Mouse (Mus musculus) heart, embryonic 11.5 days (tissue): ENCODE measurements around the gene Acp5. TPM values are rescaled to one million over a fixed set of nuclear protein-coding genes. Genes with fewer than 3 reads are reported as not detected.

ENCODE experiments used
- ATAC-seq: fragments of 200-750 bp; cut with Nextera tagmentation; replicated peaks from 2 replicates; pipeline ENCODE4 v1.8.0; 2017; ENCODE audit warnings: moderate library complexity; ENCODE audit not compliant: insufficient number of reproducible peaks, low FRiP score, low TSS enrichment
- H3K27ac ChIP-seq: fragments of 300-500 bp; sonication (generic); 2 replicates; pipeline ENCODE4 v1.5.1; 2014; ENCODE audit warnings: mild to moderate bottlenecking, low read depth, low read length
- H3K27me3 ChIP-seq: fragments of 300-500 bp; sonication (generic); 2 replicates; pipeline ENCODE4 v1.6.1; 2014; ENCODE audit warnings: mild to moderate bottlenecking, low read length, mixed read lengths; ENCODE audit not compliant: control insufficient read depth, insufficient read depth
- H3K36me3 ChIP-seq: fragments of 300-500 bp; sonication (generic); 2 replicates; pipeline ENCODE4 v1.6.1; 2014; ENCODE audit warnings: mild to moderate bottlenecking, low read length, moderate library complexity, mixed read lengths; ENCODE audit not compliant: control insufficient read depth, insufficient read depth
- H3K4me1 ChIP-seq: fragments of 300-500 bp; sonication (generic); 2 replicates; pipeline ENCODE4 v1.6.1; 2014; ENCODE audit warnings: low read length; ENCODE audit not compliant: control insufficient read depth, insufficient read depth
- H3K4me2 ChIP-seq: fragments of 300-500 bp; sonication (generic); 2 replicates; pipeline ENCODE4 v1.6.1; 2014; ENCODE audit warnings: mild to moderate bottlenecking, moderate library complexity
- H3K4me3 ChIP-seq: fragments of 300-500 bp; sonication (generic); 2 replicates; pipeline ENCODE4 v1.5.1; 2014; ENCODE audit warnings: low read depth, low read length
- H3K9ac ChIP-seq: fragments of 300-500 bp; sonication (generic); 2 replicates; pipeline ENCODE4 v1.6.1; 2014; ENCODE audit warnings: mild to moderate bottlenecking, low read depth, low read length, moderate library complexity
- H3K9me3 ChIP-seq: fragments of 300-500 bp; sonication (generic); replicated peaks from 2 replicates; pipeline ENCODE4 v1.6.1; 2016; ENCODE audit warnings: low read length; ENCODE audit not compliant: control insufficient read depth
- WGBS: fragments of 180-500 bp; shearing (Covaris S2); extraction: QIAGEN DNeasy Blood & Tissue Kit; methylation state at CpG from one replicate; pipeline ENCODE4 v1.1.7; 2014; ENCODE audit not compliant: insufficient replicate concordance; 5-methylcytosine and 5-hydroxymethylcytosine counted together
- polyA plus RNA-seq: library from polyadenylated mRNA; unstranded; fragments of >200 nt; fragmentation: Nextera tagmentation; extraction: Ambion mirVana; gene quantifications from 2 replicates; pipeline ENCODE4 v1.2.1, GENCODE M21; 2014

Gene Acp5
- polyA plus RNA-seq, 1 experiment from 2014 or later: 68.9 TPM

DNA sequence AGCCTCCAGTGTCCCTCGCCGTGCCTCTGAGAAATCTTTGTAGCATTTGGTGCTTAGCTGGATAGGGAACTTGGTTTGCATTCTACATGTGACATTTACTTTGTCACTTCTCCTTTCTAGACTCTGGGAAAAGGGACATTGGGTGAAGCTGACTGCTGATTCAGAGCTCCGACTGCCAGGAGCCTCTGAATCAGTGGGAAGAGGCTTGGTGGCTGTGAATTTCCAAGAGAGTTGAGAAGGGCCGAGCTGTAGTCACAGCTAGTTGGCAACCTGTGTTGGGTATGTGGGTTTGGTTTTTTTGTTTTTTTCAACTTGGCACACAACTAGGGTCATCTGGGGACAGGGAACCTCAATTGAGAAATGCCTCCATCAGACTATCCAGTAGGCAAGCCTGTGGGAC is 16.0 kb downstream of the Acp5 start:
- Histone ChIP-seq H3K4me2 (no peak overlapping the region), H3K27me3 (no peaks in the 10 kb centered on the region), H3K27ac (no peak overlapping the region), H3K9me3 (no peaks in the 10 kb centered on the region), H3K4me1 (peaks cover 10% of the 10 kb centered on the region), H3K36me3 (no peaks in the 10 kb centered on the region), H3K9ac (no peak overlapping the region), H3K4me3 (no peak overlapping the region)
- no peak for ATAC-seq
- WGBS: 88% methylated on average over 4 of the region's 4 CpGs

- no peaks in the 10 kb centered on the region for H3K9me3 ChIP-seq
- peak overlapping the region; percentile 90; the same call in 1 of the 2 replicates for H3K4me3 ChIP-seq
- peaks cover 10% of the 10 kb centered on the region for H3K4me1 ChIP-seq
- no peaks in the 10 kb centered on the region for H3K27me3 ChIP-seq
- no peak overlapping the region for H3K27ac ChIP-seq
- peaks cover 7% of the 10 kb centered on the region; the same call in 1 of the 2 replicates for H3K36me3 ChIP-seq
- ATAC-seq: no peak
- 37% methylated on average over 10 of the region's 10 CpGs for WGBS
- H3K4me2 ChIP-seq: peak overlapping the region; percentile 91
- peak overlapping the region; percentile 89 for H3K9ac ChIP-seq
Observed at GRCm38 (mm10) chr9:22117754-22118456, 17.6 kb downstream of the Acp5 start.

DNA sequence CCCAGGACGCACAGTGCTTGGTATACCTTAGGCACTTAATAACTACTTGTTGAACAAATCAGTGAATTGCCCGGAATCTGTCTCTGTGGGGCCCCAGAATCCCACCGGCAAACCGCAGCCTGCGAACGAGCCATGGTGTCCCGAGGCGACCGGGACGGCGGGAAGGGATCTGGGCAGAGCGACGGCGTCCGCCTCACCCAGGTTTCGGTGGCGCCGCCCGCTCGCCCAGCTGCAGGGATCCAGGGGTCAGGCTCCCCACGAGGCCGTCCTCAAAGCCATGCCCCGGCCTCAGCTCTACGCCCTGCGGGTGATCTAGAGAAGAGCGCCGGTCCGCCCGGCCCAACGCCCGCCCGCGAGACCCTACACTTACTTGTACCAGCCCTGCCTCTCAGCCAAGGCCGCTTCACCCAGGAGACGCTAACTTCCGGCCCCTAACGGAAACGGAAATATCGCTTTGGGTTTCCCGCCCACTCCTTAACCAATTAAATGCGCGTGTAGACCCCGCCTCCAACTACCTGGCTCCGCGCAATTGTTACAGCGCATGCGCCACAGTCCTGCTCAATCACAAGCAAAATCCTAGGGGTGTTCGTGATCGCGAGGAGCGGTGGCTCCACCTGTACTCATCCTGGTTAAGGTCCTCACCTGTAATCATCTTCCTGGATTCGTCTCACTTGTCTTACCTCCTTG is 18.6 kb downstream of the Acp5 start, which contains the start of gene Elof1:
TSS of gene Elof1 (minus strand) at position 433 of the 687 bp plus-strand sequence.
- Histone ChIP-seq H3K4me3 (peak within 1 kb of the TSS; percentile 90), H3K9ac (peak within 1 kb of the TSS; percentile 89), H3K27ac (peak within 1 kb of the TSS; percentile 64), H3K4me1 (peaks cover 10% of the 10 kb centered on the region), H3K9me3 (no peaks in the 10 kb centered on the region), H3K27me3 (no peaks in the 10 kb centered on the region), H3K36me3 (peaks cover 14% of the 10 kb centered on the region), H3K4me2 (peak within 1 kb of the TSS; percentile 91)
- ATAC-seq: peak; percentile 86
- under 1% methylated on average over 52 of the region's 52 CpGs for WGBS

DNA sequence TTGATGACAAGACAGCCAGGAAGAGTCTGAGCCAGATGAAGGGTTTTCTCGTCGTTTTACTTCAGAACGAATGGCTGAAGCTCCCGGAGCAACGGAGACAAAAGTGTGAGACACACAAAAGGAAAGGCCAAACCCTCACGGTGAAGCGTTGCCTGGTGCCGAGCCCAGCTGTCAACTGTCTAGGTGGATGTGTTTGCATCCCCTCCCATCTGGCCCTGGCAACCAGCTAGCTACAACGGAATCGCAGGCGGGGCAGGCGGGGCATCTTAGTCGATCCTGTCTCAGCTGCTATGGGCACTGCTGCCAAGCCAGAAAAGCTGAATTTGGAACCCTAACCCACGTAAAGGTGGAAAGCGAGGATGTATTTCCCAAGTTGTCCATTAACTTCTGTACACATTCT is 19.4 kb downstream of the Acp5 start:
- Histone ChIP-seq H3K4me3 (peak overlapping the region; percentile 90), H3K4me1 (peaks cover 10% of the 10 kb centered on the region), H3K36me3 (peaks cover 14% of the 10 kb centered on the region), H3K27me3 (no peaks in the 10 kb centered on the region), H3K27ac (no peak overlapping the region), H3K4me2 (peak overlapping the region; percentile 91), H3K9me3 (no peaks in the 10 kb centered on the region), H3K9ac (peak overlapping the region; percentile 89)
- ATAC-seq: no peak
- WGBS: 32% methylated on average over 15 of the region's 15 CpGs

DNA sequence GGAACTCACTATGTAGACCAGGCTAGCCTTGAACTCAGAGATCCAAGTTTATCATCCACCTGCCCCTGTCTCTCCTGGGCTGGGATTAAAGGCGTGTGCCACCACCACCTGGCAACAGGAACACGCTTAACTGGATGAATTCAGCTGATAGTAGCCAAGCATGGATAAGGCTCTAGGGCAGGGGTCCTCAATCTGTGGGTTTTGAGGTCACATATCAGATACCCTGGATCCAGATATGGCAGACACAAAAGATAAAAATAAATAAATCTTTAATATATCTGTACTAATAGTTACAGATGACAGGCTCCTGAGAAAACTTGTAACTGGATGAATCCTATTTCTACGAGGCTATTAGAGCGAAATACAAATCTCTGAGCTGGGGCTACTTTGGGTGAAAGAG is 19.9 kb downstream of the Acp5 start:
- H3K9ac ChIP-seq: no peak overlapping the region; the same call in 1 of the 2 replicates
- H3K4me1 ChIP-seq: peaks cover 10% of the 10 kb centered on the region
- H3K4me2 ChIP-seq: peak overlapping the region; percentile 91
- peak overlapping the region; percentile 90; the same call in 1 of the 2 replicates for H3K4me3 ChIP-seq
- H3K27me3 ChIP-seq: no peaks in the 10 kb centered on the region
- WGBS: 88% methylated on average over 4 of the region's 4 CpGs
- ATAC-seq: no peak
- peaks cover 14% of the 10 kb centered on the region for H3K36me3 ChIP-seq
- no peaks in the 10 kb centered on the region for H3K9me3 ChIP-seq
- no peak overlapping the region for H3K27ac ChIP-seq

DNA sequence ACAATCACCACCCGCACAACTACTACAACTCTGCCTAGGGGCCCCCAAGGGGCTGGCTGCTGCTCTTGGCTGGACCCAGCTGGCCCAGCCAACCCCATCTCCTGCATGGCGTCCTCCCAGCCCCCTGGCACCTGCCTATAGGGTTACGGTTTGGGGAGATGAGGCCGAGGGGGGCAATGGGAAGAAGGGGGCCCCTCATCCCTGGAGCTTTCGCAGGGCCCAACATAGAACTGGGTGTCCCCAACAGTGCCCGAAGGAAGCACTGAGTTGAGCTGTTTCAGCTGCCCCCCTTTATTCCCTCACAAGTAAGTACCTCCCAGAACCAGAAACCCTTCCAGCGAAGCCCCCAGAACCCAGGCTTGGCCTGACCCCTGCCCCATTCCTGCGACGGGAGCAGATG is 27.3 kb downstream of the Acp5 start:
- no peak for ATAC-seq
- peaks cover 28% of the 10 kb centered on the region for H3K36me3 ChIP-seq
- no peak overlapping the region for H3K27ac ChIP-seq
- no peak overlapping the region for H3K4me3 ChIP-seq
- no peaks in the 10 kb centered on the region for H3K4me1 ChIP-seq
- H3K9me3 ChIP-seq: no peaks in the 10 kb centered on the region
- 85% methylated on average over 9 of the region's 9 CpGs for WGBS
- H3K9ac ChIP-seq: no peak overlapping the region
- no peaks in the 10 kb centered on the region for H3K27me3 ChIP-seq
- H3K4me2 ChIP-seq: no peak overlapping the region

- Histone ChIP-seq H3K9ac (peak overlapping the region; percentile 56), H3K9me3 (no peaks in the 10 kb centered on the region), H3K4me1 (peaks cover 11% of the 10 kb centered on the region; the same call in 1 of the 2 replicates), H3K27ac (peak overlapping the region; percentile 83), H3K27me3 (peaks cover 9% of the 10 kb centered on the region; the same call in 1 of the 2 replicates), H3K4me3 (peak overlapping the region; percentile 35), H3K36me3 (0 out of 2 replicates have a peak, but pooled peaks cover 2% of the 10 kb centered on the region), H3K4me2 (peak overlapping the region; percentile 65)
- peak; percentile 70 for ATAC-seq
- WGBS: 2% methylated on average over 18 of the region's 18 CpGs
Observed at GRCm38 (mm10) chr9:22099922-22100321, 35.6 kb downstream of the Acp5 start.

GRCm38 (mm10) chr9:22098993-22099696 is 36.4 kb downstream of the Acp5 start, which contains the start of gene Cnn1:
TSS of gene Cnn1 (plus strand) at chr9:22099216.
- Histone ChIP-seq H3K4me2 (peak within 1 kb of the TSS; percentile 65), H3K4me3 (peak within 1 kb of the TSS; percentile 35), H3K4me1 (peaks cover 11% of the 10 kb centered on the region; the same call in 1 of the 2 replicates), H3K9me3 (no peaks in the 10 kb centered on the region), H3K9ac (peak within 1 kb of the TSS; percentile 56), H3K36me3 (0 out of 2 replicates have a peak, but pooled peaks cover 2% of the 10 kb centered on the region), H3K27ac (peak within 1 kb of the TSS; percentile 83), H3K27me3 (peaks cover 9% of the 10 kb centered on the region; the same call in 1 of the 2 replicates)
- ATAC-seq: peak; percentile 47; the same call in 1 of the 2 replicates
- 3% methylated on average over 14 of the region's 14 CpGs for WGBS
